Mouse (Mus musculus): Measurements from ENCODE around the gene Cox19. TPM values are rescaled to one million over a fixed set of nuclear protein-coding genes. Genes with fewer than 3 reads are reported as not detected.
"Not testable (repeated sequence)": the region's sequence is repeated elsewhere in the genome, so short reads cannot be mapped to it uniquely, and the experiment has no call there.

Cox19 gene
- total and polyA plus RNA-seq, 3 experiments = 53.0 to 73.2 TPM; not detected in 1

GRCm38 (mm10) chr5:139391309-139391990, 40.2 kb upstream of the Cox19 start:
- TF ChIP-seq NRF1 (IDR thresholded peaks at IDR 0.05; ENCODE audit: insufficient read depth, low read depth, low read length, poor library complexity, severe bottlenecking) (no peak), ZNF384 (IDR thresholded peaks at IDR 0.05; ENCODE audit: low read depth, low read length) (no peak), TAL1 (IDR thresholded peaks at IDR 0.05; ENCODE audit: low read length) (no peak), MYB (IDR thresholded peaks at IDR 0.05; ENCODE audit: low read depth, low read length) (no peak), BHLHE40 (IDR thresholded peaks at IDR 0.05; ENCODE audit: borderline replicate concordance, low read depth, low read length) (no peak), ZC3H11A (IDR thresholded peaks at IDR 0.05; ENCODE audit: low read depth, low read length) (no peak), CHD1 (IDR thresholded peaks at IDR 0.05; ENCODE audit: low read depth, low read length) (no peak), SIN3A (IDR thresholded peaks at IDR 0.05; ENCODE audit: low read length) (no peak), MEF2A (IDR thresholded peaks at IDR 0.05; ENCODE audit: extremely low read depth, insufficient replicate concordance, low read depth, low read length, poor library complexity, severe bottlenecking) (no peak), GATA1 (IDR thresholded peaks at IDR 0.05; ENCODE audit: low read depth, low read length) (no peak), POLR2AphosphoS2 (IDR thresholded peaks at IDR 0.05; ENCODE audit: low read length) (no peak), TBP (IDR thresholded peaks at IDR 0.05; ENCODE audit: low read depth, low read length) (no peak), CHD2 (IDR thresholded peaks at IDR 0.05; ENCODE audit: low read length) (no peak), ETS1 (IDR thresholded peaks at IDR 0.05; ENCODE audit: low read depth, low read length) (no peak), SMC3 (IDR thresholded peaks at IDR 0.05; ENCODE audit: low read depth, low read length) (no peak), POLR2AphosphoS5 (IDR thresholded peaks at IDR 0.05; ENCODE audit: borderline replicate concordance, low read depth, low read length) (no peak), MXI1 (IDR thresholded peaks at IDR 0.05; ENCODE audit: low read depth, low read length) (no peak), MAZ (IDR thresholded peaks at IDR 0.05; ENCODE audit: low read depth, low read length) (no peak), MAX (IDR thresholded peaks at IDR 0.05; ENCODE audit: low read length) (no peak), RCOR1 (IDR thresholded peaks at IDR 0.05; ENCODE audit: low read depth, low read length) (no peak)
- Histone ChIP-seq H3K27ac (ENCODE audit: control insufficient read depth, low read depth, low read length) (no peak overlapping the region), H3K4me3 (ENCODE audit: control insufficient read depth in 1 of 2, insufficient read depth in 1 of 2, low read depth in 2 of 2, low read length in 2 of 2) (no peak overlapping the region), H3K79me2 (ENCODE audit: control insufficient read depth, insufficient read depth, low read length, poor library complexity) (peaks cover 5% of the 10 kb centered on the region), H3K9ac (ENCODE audit: control insufficient read depth, low read depth, low read length, poor library complexity, severe bottlenecking) (no peak overlapping the region), H3K36me3 (ENCODE audit: control insufficient read depth in 1 of 2, insufficient read depth in 2 of 2, low read length in 2 of 2) (peaks cover 0 to 35% of the 10 kb centered on the region in 2 experiments; a peak in 2 of 4 replicates), H3K27me3 (ENCODE audit: control insufficient read depth in 1 of 2, insufficient read depth in 2 of 2, low read length in 2 of 2) (no peaks in the 10 kb centered on the region), H3K4me1 (ENCODE audit: control insufficient read depth in 1 of 2, insufficient read depth in 2 of 2, low read length in 2 of 2) (peaks cover 27 to 42% of the 10 kb centered on the region in 2 experiments), H3K9me3 (replicated peaks; ENCODE audit: insufficient read depth, low read length) (no peaks in the 10 kb centered on the region)
- DNase-seq (ENCODE audit: low read depth, low spot score) = no peak

GRCm38 (mm10) chr5:139390324-139391119, 39.3 kb upstream of the Cox19 start:
- not testable (repeated sequence) for H3K79me2 ChIP-seq (ENCODE audit: control insufficient read depth, insufficient read depth, low read length, poor library complexity); H3K4me3 ChIP-seq (ENCODE audit: control insufficient read depth in 1 of 2, insufficient read depth in 1 of 2, low read depth in 2 of 2, low read length in 2 of 2); DNase-seq (ENCODE audit: low read depth, low spot score); H3K27me3 ChIP-seq (ENCODE audit: control insufficient read depth in 1 of 2, insufficient read depth in 2 of 2, low read length in 2 of 2); H3K9me3 ChIP-seq (replicated peaks; ENCODE audit: insufficient read depth, low read length)
- Histone ChIP-seq H3K4me1 (ENCODE audit: control insufficient read depth in 1 of 2, insufficient read depth in 2 of 2, low read length in 2 of 2) (peaks cover 27 to 42% of the 10 kb centered on the region in 2 experiments), H3K9ac (ENCODE audit: control insufficient read depth, low read depth, low read length, poor library complexity, severe bottlenecking) (peak overlapping the region; percentile 26; the same call in 1 of the 2 replicates), H3K36me3 (ENCODE audit: control insufficient read depth in 1 of 2, insufficient read depth in 2 of 2, low read length in 2 of 2) (peaks cover 0 to 35% of the 10 kb centered on the region in 2 experiments; a peak in 2 of 4 replicates), H3K27ac (ENCODE audit: control insufficient read depth, low read depth, low read length) (peak overlapping the region; percentile 91)
